Mouse (Mus musculus): ENCODE measurements around the gene Dpm2. TPM values are rescaled to one million over a fixed set of nuclear protein-coding genes. Genes with fewer than 3 reads are reported as not detected.

Gene Dpm2
- total RNA-seq (2014; rRNA removed) (64.1 and 70.8 TPM in 2 replicates), polyA plus RNA-seq (2015; fragmentation: Nextera tagmentation; extraction: Ambion mirVana) (139 and 146 TPM in 2 replicates)

DNA sequence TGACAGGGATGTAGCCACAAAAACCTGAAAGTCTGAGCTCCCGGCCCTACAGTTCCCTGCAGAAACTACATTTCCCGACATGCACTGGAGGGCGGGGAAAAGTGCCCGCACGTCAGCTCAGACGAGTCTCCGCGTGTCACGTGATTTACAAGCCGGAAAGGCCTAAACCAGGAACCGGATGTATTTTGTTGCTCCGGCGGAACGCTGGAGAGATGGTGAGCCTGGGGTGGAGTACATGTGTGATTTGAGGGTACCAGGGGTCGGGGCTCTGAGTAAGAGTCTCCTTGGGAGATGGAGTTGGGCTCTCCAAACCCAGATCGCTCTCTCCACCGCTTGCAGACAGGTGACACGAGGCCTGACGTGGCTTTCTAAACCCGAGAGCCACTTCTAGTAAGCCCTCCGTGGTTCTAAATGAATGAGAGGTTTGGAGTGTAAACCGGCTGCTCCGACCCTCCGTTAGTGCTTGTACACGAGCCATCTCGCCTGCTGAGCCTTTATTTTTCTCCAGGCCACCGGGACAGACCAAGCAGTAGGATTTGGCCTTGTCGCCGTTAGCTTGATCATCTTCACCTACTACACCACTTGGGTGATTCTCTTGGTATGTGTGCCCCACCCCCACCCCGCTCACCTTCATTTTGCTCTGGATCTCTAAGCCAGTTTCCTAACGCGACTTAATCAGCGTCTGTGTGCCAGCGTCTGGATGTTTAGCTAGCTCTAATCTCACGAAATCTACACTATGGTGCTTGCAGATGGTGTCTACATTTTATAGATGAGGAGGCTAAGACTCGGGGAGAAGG is at the start of gene Dpm2:
Gene Dpm2, plus strand, starts transcription at position 161 of the 797 bp plus-strand sequence.
- H3K9ac ChIP-seq (replicated peaks; ENCODE audit: low read length), result peak within 1 kb of the TSS; percentile 84
- DNase-seq (ENCODE audit: low spot score) (peak; percentile 97), ATAC-seq (peak; percentile 85)
- WGBS, result 1% methylated on average over 36 of the region's 36 CpGs
- peaks cover 30% of the 10 kb centered on the region for H3K36me3 ChIP-seq (ENCODE audit: insufficient read depth, low read length)
- no peaks in the 10 kb centered on the region for H3K9me3 ChIP-seq (ENCODE audit: low read length)
- peak within 1 kb of the TSS; percentile 79 for H3K27ac ChIP-seq
- TF ChIP-seq CTCF (IDR thresholded peaks at IDR 0.05; ENCODE audit: low read depth), result no peak
- peaks cover 15% of the 10 kb centered on the region for H3K4me1 ChIP-seq (ENCODE audit: insufficient read depth, low read length)
- no peaks in the 10 kb centered on the region for H3K27me3 ChIP-seq (ENCODE audit: insufficient read depth, low read length)
- H3K4me2 ChIP-seq (ENCODE audit: low read depth, low read length), result peak within 1 kb of the TSS; percentile 98
- peak within 1 kb of the TSS; percentile 68 for H3K4me3 ChIP-seq (ENCODE audit: low read length)

DNA sequence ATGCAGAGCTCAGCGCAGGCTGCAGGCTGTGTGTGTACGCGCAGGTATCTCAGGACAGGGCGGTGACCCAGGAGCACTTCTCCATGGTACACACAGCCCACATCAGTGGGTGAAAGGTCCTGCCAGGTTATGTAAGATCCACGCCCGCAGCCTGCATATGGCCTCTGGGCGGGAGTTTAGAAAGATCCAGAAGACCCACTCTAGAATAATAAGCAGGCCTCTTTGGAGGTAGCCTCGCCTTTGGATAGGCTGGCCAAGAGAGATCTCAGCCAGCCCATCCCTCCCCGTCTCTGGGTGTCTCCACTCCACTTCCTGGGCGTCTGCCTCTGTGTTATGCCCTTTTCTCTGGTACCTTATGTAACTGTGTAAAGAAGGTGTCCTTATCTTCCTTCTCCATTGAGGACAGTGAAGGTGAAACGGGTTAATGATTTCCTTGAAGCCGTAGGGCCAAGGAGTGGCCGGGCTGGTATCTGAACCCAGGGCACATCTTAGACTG is 46.1 kb upstream of the Dpm2 start:
- H3K27me3 ChIP-seq (ENCODE audit: insufficient read depth, low read length), result no peaks in the 10 kb centered on the region
- DNase-seq (ENCODE audit: low spot score) (no peak), ATAC-seq (no peak)
- no peaks in the 10 kb centered on the region for H3K4me1 ChIP-seq (ENCODE audit: insufficient read depth, low read length)
- no peak overlapping the region for H3K9ac ChIP-seq (replicated peaks; ENCODE audit: low read length)
- H3K27ac ChIP-seq, result no peak overlapping the region
- no peaks in the 10 kb centered on the region for H3K9me3 ChIP-seq (ENCODE audit: low read length)
- no peak overlapping the region for H3K4me2 ChIP-seq (ENCODE audit: low read depth, low read length)
- WGBS, result 91% methylated on average over 13 of the region's 13 CpGs
- no peak for TF ChIP-seq CTCF (IDR thresholded peaks at IDR 0.05; ENCODE audit: low read depth)
- H3K36me3 ChIP-seq (ENCODE audit: insufficient read depth, low read length), result no peaks in the 10 kb centered on the region
- H3K4me3 ChIP-seq (ENCODE audit: low read length), result no peak overlapping the region

DNA sequence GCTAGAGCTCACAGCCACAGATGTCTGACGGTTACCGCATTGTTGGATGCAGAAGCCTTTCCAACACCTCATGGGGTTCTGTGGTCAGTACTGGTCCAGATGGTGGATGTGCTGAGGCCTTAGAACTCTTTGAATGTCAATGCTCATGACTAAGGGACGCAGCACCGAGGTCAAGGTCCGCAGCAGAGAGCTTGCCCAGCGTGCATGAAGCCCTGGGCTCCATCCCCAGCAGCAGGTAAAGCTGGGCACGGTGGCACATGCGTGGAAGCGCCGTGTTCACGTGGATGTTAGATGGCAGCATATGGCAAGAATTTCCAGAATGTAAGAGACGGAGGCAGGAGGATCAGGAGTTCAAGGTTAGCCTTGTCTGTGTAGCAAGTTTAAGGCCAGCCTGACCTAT is 44.8 kb upstream of the Dpm2 start:
- Histone ChIP-seq H3K4me3 (ENCODE audit: low read length) (no peak overlapping the region), H3K4me1 (ENCODE audit: insufficient read depth, low read length) (no peaks in the 10 kb centered on the region), H3K9ac (replicated peaks; ENCODE audit: low read length) (no peak overlapping the region), H3K27ac (no peak overlapping the region), H3K4me2 (ENCODE audit: low read depth, low read length) (no peak overlapping the region), H3K9me3 (ENCODE audit: low read length) (no peaks in the 10 kb centered on the region), H3K36me3 (ENCODE audit: insufficient read depth, low read length) (no peaks in the 10 kb centered on the region), H3K27me3 (ENCODE audit: insufficient read depth, low read length) (no peaks in the 10 kb centered on the region)
- DNase-seq (ENCODE audit: low spot score) (no peak), ATAC-seq (no peak)
- WGBS, result 81% methylated on average over 12 of the region's 12 CpGs
- no peak for TF ChIP-seq CTCF (IDR thresholded peaks at IDR 0.05; ENCODE audit: low read depth)

GRCm38 (mm10) chr2:32527468-32527966 is 43.1 kb upstream of the Dpm2 start:
- H3K4me1 ChIP-seq (ENCODE audit: insufficient read depth, low read length), result no peaks in the 10 kb centered on the region
- H3K9me3 ChIP-seq (ENCODE audit: low read length), result no peaks in the 10 kb centered on the region
- no peaks in the 10 kb centered on the region for H3K27me3 ChIP-seq (ENCODE audit: insufficient read depth, low read length)
- no peak overlapping the region for H3K27ac ChIP-seq
- DNase-seq (ENCODE audit: low spot score), result no peak
- H3K4me3 ChIP-seq (ENCODE audit: low read length), result no peak overlapping the region
- no peak overlapping the region for H3K4me2 ChIP-seq (ENCODE audit: low read depth, low read length)
- WGBS, result 68% methylated on average over 14 of the region's 14 CpGs
- ATAC-seq, result no peak
- H3K9ac ChIP-seq (replicated peaks; ENCODE audit: low read length), result no peak overlapping the region
- TF ChIP-seq CTCF (IDR thresholded peaks at IDR 0.05; ENCODE audit: low read depth), result no peak
- H3K36me3 ChIP-seq (ENCODE audit: insufficient read depth, low read length), result no peaks in the 10 kb centered on the region

DNA sequence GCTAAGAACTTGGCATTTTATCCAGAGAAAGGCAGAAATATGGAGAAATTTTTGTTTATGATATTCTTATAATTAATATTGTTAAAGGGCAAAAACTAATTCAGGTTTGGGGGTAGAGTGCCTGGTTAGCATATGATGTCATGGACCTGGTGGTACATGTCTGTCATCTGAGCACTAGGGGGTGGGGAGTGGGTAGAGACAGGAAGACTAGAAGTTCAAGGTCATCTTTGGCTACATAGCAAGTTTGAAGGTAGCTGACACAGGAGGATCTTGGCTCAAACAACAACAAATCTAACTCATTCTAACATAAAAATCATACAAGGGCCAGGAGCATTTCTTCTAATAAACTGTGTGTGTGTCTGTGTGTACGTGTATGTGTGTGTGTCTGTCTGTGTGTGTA is 42.3 kb upstream of the Dpm2 start:
- Histone ChIP-seq H3K9me3 (ENCODE audit: low read length) (no peaks in the 10 kb centered on the region), H3K4me1 (ENCODE audit: insufficient read depth, low read length) (no peaks in the 10 kb centered on the region), H3K27me3 (ENCODE audit: insufficient read depth, low read length) (no peaks in the 10 kb centered on the region), H3K36me3 (ENCODE audit: insufficient read depth, low read length) (no peaks in the 10 kb centered on the region), H3K9ac (replicated peaks; ENCODE audit: low read length) (no peak overlapping the region), H3K27ac (no peak overlapping the region), H3K4me2 (ENCODE audit: low read depth, low read length) (no peak overlapping the region), H3K4me3 (ENCODE audit: low read length) (no peak overlapping the region)
- ATAC-seq (no peak), DNase-seq (ENCODE audit: low spot score) (no peak)
- WGBS, result 86% methylated on average over 1 of the region's 1 CpGs
- TF ChIP-seq CTCF (IDR thresholded peaks at IDR 0.05; ENCODE audit: low read depth), result no peak

DNA sequence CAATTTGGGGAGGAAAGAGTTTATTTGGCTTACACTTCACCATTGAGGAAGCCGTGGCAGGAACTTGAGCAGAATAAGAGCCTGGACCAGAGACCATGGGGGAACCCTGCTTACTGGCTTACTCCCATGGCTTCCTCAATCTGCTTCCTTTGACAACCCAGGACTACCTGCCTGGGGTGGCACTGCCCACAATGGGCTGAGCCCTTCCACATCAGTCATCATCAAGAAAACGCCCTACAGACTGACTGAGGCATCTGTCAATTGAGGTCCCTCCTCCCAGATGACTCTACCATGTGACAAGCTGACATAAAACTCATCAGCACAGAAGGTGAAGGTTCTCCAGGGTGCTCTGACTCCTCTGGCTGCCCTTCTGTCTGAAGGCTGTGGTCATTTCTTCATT is 40.2 kb upstream of the Dpm2 start:
- H3K4me3 ChIP-seq (ENCODE audit: low read length), result no peak overlapping the region
- no peak overlapping the region for H3K4me2 ChIP-seq (ENCODE audit: low read depth, low read length)
- no peak overlapping the region for H3K9ac ChIP-seq (replicated peaks; ENCODE audit: low read length)
- H3K36me3 ChIP-seq (ENCODE audit: insufficient read depth, low read length), result no peaks in the 10 kb centered on the region
- 87% methylated on average over 2 of the region's 2 CpGs for WGBS
- H3K27ac ChIP-seq, result no peak overlapping the region
- TF ChIP-seq CTCF (IDR thresholded peaks at IDR 0.05; ENCODE audit: low read depth), result no peak
- DNase-seq (ENCODE audit: low spot score) (no peak), ATAC-seq (no peak)
- no peaks in the 10 kb centered on the region for H3K4me1 ChIP-seq (ENCODE audit: insufficient read depth, low read length)
- no peaks in the 10 kb centered on the region for H3K9me3 ChIP-seq (ENCODE audit: low read length)
- H3K27me3 ChIP-seq (ENCODE audit: insufficient read depth, low read length), result no peaks in the 10 kb centered on the region

GRCm38 (mm10) chr2:32533163-32533562 is 37.5 kb upstream of the Dpm2 start:
- no peak for DNase-seq (ENCODE audit: low spot score)
- no peak for ATAC-seq
- Histone ChIP-seq H3K4me1 (ENCODE audit: insufficient read depth, low read length) (peaks cover 10% of the 10 kb centered on the region), H3K36me3 (ENCODE audit: insufficient read depth, low read length) (no peaks in the 10 kb centered on the region), H3K9me3 (ENCODE audit: low read length) (no peaks in the 10 kb centered on the region), H3K27me3 (ENCODE audit: insufficient read depth, low read length) (no peaks in the 10 kb centered on the region), H3K4me2 (ENCODE audit: low read depth, low read length) (no peak overlapping the region), H3K27ac (no peak overlapping the region), H3K9ac (replicated peaks; ENCODE audit: low read length) (no peak overlapping the region), H3K4me3 (ENCODE audit: low read length) (no peak overlapping the region)
- WGBS, result 94% methylated on average over 2 of the region's 2 CpGs
- TF ChIP-seq CTCF (IDR thresholded peaks at IDR 0.05; ENCODE audit: low read depth), result no peak
